Mouse (Mus musculus) forebrain, embryonic 10.5 days (tissue): ENCODE results near the gene Dcaf12. TPM values are rescaled to one million over a fixed set of nuclear protein-coding genes. Genes with fewer than 3 reads are reported as not detected.

Experiments
- DNase-seq: peaks from one replicate; pipeline ENCODE4 v3.0.0-alpha.2; 2017; ENCODE audit warnings: low spot score; ENCODE audit errors: extremely low spot score
- H3K27ac ChIP-seq: fragments of 300-500 bp; sonication (generic); 2 replicates; pipeline ENCODE4 v1.5.1; 2016; ENCODE audit warnings: mild to moderate bottlenecking
- H3K27me3 ChIP-seq: fragments of 300-500 bp; sonication (generic); 2 replicates; pipeline ENCODE4 v1.6.1; 2016; ENCODE audit warnings: mild to moderate bottlenecking; ENCODE audit not compliant: poor library complexity, severe bottlenecking
- H3K36me3 ChIP-seq: fragments of 300-500 bp; sonication (generic); replicated peaks from 2 replicates; pipeline ENCODE4 v1.6.1; 2016; ENCODE audit warnings: mild to moderate bottlenecking, moderate library complexity
- H3K4me1 ChIP-seq: fragments of 300-500 bp; sonication (generic); 2 replicates; pipeline ENCODE4 v1.6.1; 2016
- H3K4me3 ChIP-seq: fragments of 300-500 bp; sonication (generic); 2 replicates; pipeline ENCODE4 v1.5.1; 2016; ENCODE audit warnings: mild to moderate bottlenecking, moderate library complexity
- H3K9me3 ChIP-seq: fragments of 300-500 bp; sonication (generic); 2 replicates; pipeline ENCODE4 v1.6.1; 2016; ENCODE audit warnings: mild to moderate bottlenecking, moderate library complexity
- WGBS: fragments of 180-500 bp; shearing (Covaris S2); methylation state at CpG from one replicate; pipeline ENCODE4 v1.1.7; 2016; 5-methylcytosine and 5-hydroxymethylcytosine counted together
- polyA plus RNA-seq: library from polyadenylated mRNA; unstranded; fragments of >200 nt; fragmentation: Nextera tagmentation; extraction: Ambion mirVana; gene quantifications from 2 replicates; pipeline ENCODE4 v1.2.1, GENCODE M21; 2016

The Dcaf12 gene
- polyA plus RNA-seq, 1 experiment from 2014 or later = 60.7 TPM

DNA sequence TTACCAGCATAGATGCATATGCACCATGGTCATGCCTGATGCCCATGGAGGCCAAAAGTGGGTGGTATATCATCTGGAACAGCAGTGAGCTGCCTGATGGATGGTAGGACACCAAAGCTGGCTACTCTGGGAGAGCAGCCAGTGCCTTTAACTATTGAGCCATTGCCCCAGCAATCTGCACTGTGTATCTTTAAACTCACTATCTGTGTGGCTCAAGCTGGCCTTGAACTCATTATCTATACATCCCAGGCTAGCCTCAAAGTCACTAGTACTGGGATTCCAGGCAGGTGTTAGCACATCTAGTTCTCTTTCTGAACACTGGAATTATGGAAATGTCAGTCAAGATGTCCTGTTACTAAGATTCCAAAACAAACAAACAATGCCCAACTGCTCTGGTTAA is 21.9 kb upstream of the Dcaf12 start:
- H3K4me1 ChIP-seq = no peaks in the 10 kb centered on the region
- H3K27me3 ChIP-seq = no peaks in the 10 kb centered on the region
- no peaks in the 10 kb centered on the region for H3K9me3 ChIP-seq
- no peak overlapping the region for H3K27ac ChIP-seq
- no peak for DNase-seq
- no peak overlapping the region for H3K4me3 ChIP-seq
- no peaks in the 10 kb centered on the region for H3K36me3 ChIP-seq

- H3K4me1 ChIP-seq = no peaks in the 10 kb centered on the region
- H3K9me3 ChIP-seq = no peaks in the 10 kb centered on the region
- WGBS = 89% methylated on average over 9 of the region's 9 CpGs
These were observed 17.2 kb upstream of the Dcaf12 start for GRCm38 (mm10) chr4:41331698-41332421.

GRCm38 (mm10) chr4:41331085-41331484 is 16.4 kb upstream of the Dcaf12 start:
- H3K27me3 ChIP-seq = no peaks in the 10 kb centered on the region
- H3K4me3 ChIP-seq = no peak overlapping the region
- H3K36me3 ChIP-seq = no peaks in the 10 kb centered on the region
- no peak overlapping the region for H3K27ac ChIP-seq
- no peaks in the 10 kb centered on the region for H3K9me3 ChIP-seq
- WGBS = 86% methylated on average over 3 of the region's 3 CpGs
- H3K4me1 ChIP-seq = no peaks in the 10 kb centered on the region
- no peak for DNase-seq

More at GRCm38 (mm10) chr4:41331698-41332421, 17.2 kb upstream of the Dcaf12 start:
- Histone ChIP-seq H3K27ac (no peak overlapping the region), H3K36me3 (no peaks in the 10 kb centered on the region), H3K27me3 (no peaks in the 10 kb centered on the region), H3K4me3 (no peak overlapping the region)
- no peak for DNase-seq

GRCm38 (mm10) chr4:41329481-41329880 is 14.8 kb upstream of the Dcaf12 start:
- Histone ChIP-seq H3K4me1 (no peaks in the 10 kb centered on the region), H3K27ac (no peak overlapping the region), H3K27me3 (no peaks in the 10 kb centered on the region), H3K9me3 (no peaks in the 10 kb centered on the region), H3K4me3 (no peak overlapping the region), H3K36me3 (no peaks in the 10 kb centered on the region)
- 51% methylated on average over 4 of the region's 4 CpGs for WGBS
- no peak for DNase-seq

GRCm38 (mm10) chr4:41326876-41327275 is 12.2 kb upstream of the Dcaf12 start:
- Histone ChIP-seq H3K27ac (no peak overlapping the region), H3K9me3 (no peaks in the 10 kb centered on the region), H3K4me3 (no peak overlapping the region), H3K4me1 (no peaks in the 10 kb centered on the region), H3K27me3 (no peaks in the 10 kb centered on the region), H3K36me3 (no peaks in the 10 kb centered on the region)
- WGBS = 93% methylated on average over 6 of the region's 6 CpGs
- no peak for DNase-seq

GRCm38 (mm10) chr4:41320971-41321370 is 6.3 kb upstream of the Dcaf12 start:
- Histone ChIP-seq H3K4me3 (no peak overlapping the region), H3K9me3 (no peaks in the 10 kb centered on the region), H3K27me3 (no peaks in the 10 kb centered on the region), H3K36me3 (no peaks in the 10 kb centered on the region), H3K4me1 (no peaks in the 10 kb centered on the region), H3K27ac (no peak overlapping the region)
- WGBS = 81% methylated on average over 4 of the region's 4 CpGs
- DNase-seq = no peak

GRCm38 (mm10) chr4:41318267-41318666 is 3.6 kb upstream of the Dcaf12 start:
- H3K4me3 ChIP-seq = no peak overlapping the region
- H3K27ac ChIP-seq = no peak overlapping the region
- no peaks in the 10 kb centered on the region for H3K27me3 ChIP-seq
- no peaks in the 10 kb centered on the region for H3K9me3 ChIP-seq
- WGBS = 92% methylated on average over 5 of the region's 5 CpGs
- no peaks in the 10 kb centered on the region for H3K36me3 ChIP-seq
- DNase-seq = no peak
- H3K4me1 ChIP-seq = peaks cover 16% of the 10 kb centered on the region

DNA sequence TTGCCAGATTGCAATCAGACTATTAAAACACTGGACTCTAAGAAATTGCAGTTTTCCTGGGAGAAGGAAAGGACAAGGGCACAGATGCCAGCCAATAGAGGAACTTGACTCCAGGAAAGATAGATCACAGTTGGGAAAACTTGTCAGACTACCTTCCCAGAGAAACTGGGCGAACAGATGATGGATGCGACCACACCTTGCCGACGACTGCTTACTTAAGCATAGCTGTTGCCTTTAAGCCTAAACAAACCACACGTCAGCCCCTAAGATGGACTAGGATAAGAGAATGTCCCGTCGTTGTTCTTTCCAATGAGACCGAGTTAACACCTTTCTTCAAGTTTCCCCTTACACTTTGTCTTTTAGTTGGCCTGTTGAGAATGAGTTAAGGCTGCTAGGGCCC is 484 bp upstream of the Dcaf12 start:
- no peaks in the 10 kb centered on the region for H3K27me3 ChIP-seq
- WGBS = 62% methylated on average over 8 of the region's 8 CpGs
- DNase-seq = no peak
- peak overlapping the region; percentile 89 for H3K27ac ChIP-seq
- H3K4me1 ChIP-seq = peaks cover 25% of the 10 kb centered on the region
- peaks cover 29% of the 10 kb centered on the region for H3K36me3 ChIP-seq
- no peaks in the 10 kb centered on the region for H3K9me3 ChIP-seq
- peak overlapping the region; percentile 75 for H3K4me3 ChIP-seq

- Histone ChIP-seq H3K27ac (peak overlapping the region; percentile 89), H3K36me3 (peaks cover 44% of the 10 kb centered on the region), H3K4me3 (peak overlapping the region; percentile 75), H3K9me3 (no peaks in the 10 kb centered on the region), H3K4me1 (peaks cover 25% of the 10 kb centered on the region), H3K27me3 (no peaks in the 10 kb centered on the region)
- DNase-seq = no peak
- 19% methylated on average over 14 of the region's 14 CpGs for WGBS
These were observed 967 bp downstream of the Dcaf12 start for GRCm38 (mm10) chr4:41313722-41314121.

- no peak for DNase-seq
- Histone ChIP-seq H3K27me3 (no peaks in the 10 kb centered on the region), H3K4me1 (peaks cover 25% of the 10 kb centered on the region), H3K36me3 (peaks cover 70% of the 10 kb centered on the region), H3K27ac (no peak overlapping the region), H3K4me3 (no peak overlapping the region), H3K9me3 (no peaks in the 10 kb centered on the region)
- 95% methylated on average over 9 of the region's 9 CpGs for WGBS
These were observed 3.8 kb downstream of the Dcaf12 start for GRCm38 (mm10) chr4:41310567-41311563.

GRCm38 (mm10) chr4:41307406-41307805 is 7.3 kb downstream of the Dcaf12 start:
- no peak for DNase-seq
- Histone ChIP-seq H3K36me3 (peaks cover 81% of the 10 kb centered on the region), H3K27me3 (no peaks in the 10 kb centered on the region), H3K9me3 (no peaks in the 10 kb centered on the region), H3K4me3 (no peak overlapping the region), H3K27ac (no peak overlapping the region), H3K4me1 (0 out of 2 replicates have a peak, but pooled peaks cover under 1% of the 10 kb centered on the region)
- 86% methylated on average over 6 of the region's 6 CpGs for WGBS

GRCm38 (mm10) chr4:41304302-41304701 is 10.4 kb downstream of the Dcaf12 start:
- Histone ChIP-seq H3K4me1 (no peaks in the 10 kb centered on the region), H3K36me3 (peaks cover 81% of the 10 kb centered on the region)
- WGBS = 78% methylated on average over 3 of the region's 3 CpGs

GRCm38 (mm10) chr4:41303671-41304070 is 11.0 kb downstream of the Dcaf12 start:
- peaks cover 81% of the 10 kb centered on the region for H3K36me3 ChIP-seq
- H3K27me3 ChIP-seq = no peaks in the 10 kb centered on the region
- whole genome bisulfite sequencing = 93% methylated on average over 7 of the region's 7 CpGs
- DNase-seq = no peak
- no peak overlapping the region for H3K4me3 ChIP-seq
- no peaks in the 10 kb centered on the region for H3K9me3 ChIP-seq
- no peak overlapping the region for H3K27ac ChIP-seq
- no peaks in the 10 kb centered on the region for H3K4me1 ChIP-seq

More at GRCm38 (mm10) chr4:41304302-41304701, 10.4 kb downstream of the Dcaf12 start:
- no peak overlapping the region for H3K27ac ChIP-seq
- no peak for DNase-seq
- no peaks in the 10 kb centered on the region for H3K9me3 ChIP-seq
- H3K4me3 ChIP-seq = no peak overlapping the region
- no peaks in the 10 kb centered on the region for H3K27me3 ChIP-seq
